Mouse (Mus musculus) cerebellum, adult 9-10 months (tissue): ENCODE data around the gene Evx1.
"Not testable (repeated sequence)": the region's sequence is repeated elsewhere in the genome, so short reads cannot be mapped to it uniquely, and the experiment has no call there.

Experiments used
- DNase-seq: peaks from one replicate; pipeline ENCODE4 v3.0.0; 2022

Gene Evx1

DNA sequence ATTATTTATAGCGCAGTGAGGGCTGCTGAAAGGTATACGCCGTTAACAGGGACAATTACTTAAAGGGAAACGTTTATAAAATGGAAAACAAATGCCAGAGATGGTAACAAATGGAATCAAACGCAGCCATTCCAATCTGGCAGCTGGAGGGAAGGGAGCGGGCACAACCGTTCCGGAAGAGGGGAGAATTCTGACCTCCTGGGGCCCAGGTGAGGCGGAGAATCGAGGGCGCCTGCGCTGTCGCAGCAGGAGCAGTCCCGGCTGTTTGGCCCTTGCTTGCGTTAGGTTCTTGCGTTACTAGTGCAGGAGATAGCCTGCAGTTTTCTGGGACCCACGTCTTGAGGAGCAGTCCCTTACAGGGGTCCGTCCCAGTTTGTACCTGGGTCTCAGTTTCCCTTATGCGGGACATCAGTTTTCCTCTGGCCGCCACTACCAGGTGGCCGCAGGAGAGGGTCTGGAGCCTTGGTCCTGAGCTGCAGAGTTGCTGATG, 8.6 kb downstream of the Evx1 start:
- DNase-seq, result no peak

GRCm38 (mm10) chr6:52322721-52323215, 9.5 kb downstream of the Evx1 start:
- DNase-seq, result no peak

- DNase-seq, result no peak
Observed at GRCm38 (mm10) chr6:52323292-52323691, 10.0 kb downstream of the Evx1 start.

GRCm38 (mm10) chr6:52324061-52324460, 10.8 kb downstream of the Evx1 start:
- no peak for DNase-seq

DNA sequence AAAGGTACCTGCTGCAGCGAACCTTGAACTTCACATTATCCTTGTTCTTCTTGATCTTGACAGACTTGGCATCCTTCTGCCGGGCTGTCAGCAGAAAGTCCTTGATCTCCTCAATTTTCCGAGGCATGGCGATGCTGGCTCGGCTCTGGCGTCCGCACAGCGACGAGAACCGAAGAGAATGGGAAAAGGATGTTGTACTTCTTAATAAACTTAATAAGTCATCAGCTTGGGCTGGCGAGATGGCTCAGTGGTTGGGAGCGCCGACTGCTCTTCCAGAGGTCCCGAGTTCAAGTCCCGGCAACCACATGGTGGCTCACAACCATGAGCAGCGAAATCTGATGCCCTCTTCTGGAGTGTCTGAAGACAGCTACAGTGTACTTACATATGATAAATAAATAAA, 33.5 kb downstream of the Evx1 start:
- DNase-seq, result not testable (repeated sequence)

- DNase-seq, result no peak
Observed at GRCm38 (mm10) chr6:52366021-52366420, 52.7 kb downstream of the Evx1 start.

DNA sequence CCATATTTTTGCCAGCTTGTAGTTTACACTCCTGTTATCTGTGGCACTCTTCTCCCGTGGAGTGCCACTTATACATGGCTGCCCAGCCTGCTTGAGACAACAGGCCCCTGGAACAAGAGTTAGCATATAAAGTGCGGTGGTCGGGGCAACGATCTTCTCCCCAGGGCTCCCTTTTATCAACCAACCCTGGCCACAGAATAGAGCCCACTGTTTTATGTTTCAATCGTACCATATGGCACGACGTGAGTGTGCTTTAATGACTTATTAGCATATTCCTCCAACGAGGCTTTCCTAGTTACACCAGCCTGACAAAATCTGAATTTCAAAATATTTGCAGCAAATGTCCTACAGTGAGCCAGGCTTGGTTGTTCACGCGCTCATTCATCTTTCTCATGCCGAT, 53.2 kb downstream of the Evx1 start:
- no peak for DNase-seq

DNA sequence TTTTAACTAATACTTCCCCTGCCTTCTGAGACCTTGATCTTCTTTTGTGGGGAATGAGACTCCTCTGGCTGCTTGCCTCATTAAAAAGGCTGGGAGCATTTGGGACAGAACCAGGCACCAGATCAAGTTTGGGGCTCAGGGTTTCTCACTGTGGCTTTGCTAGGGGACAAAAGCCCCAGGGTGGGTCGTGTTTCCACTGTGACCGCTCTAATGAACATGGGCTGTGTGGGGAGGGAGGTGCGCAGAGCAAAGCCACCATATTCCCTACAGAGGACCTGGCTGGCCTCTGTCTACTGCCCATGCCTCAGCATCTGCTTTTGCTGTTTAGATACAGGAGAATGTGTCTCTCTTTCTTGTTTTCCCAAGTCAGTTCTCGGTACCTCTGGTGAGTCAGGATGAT, 53.8 kb downstream of the Evx1 start:
- no peak for DNase-seq
